Mouse (Mus musculus) olfactory bulb, adult 2 months (tissue): Measurements from ENCODE around the gene Cd27.

Experiments used
- CTCF ChIP-seq: fragments of 200-500 bp; IDR thresholded peaks from 2 replicates; pipeline ENCODE4 v1.5.1; 2012; ENCODE audit warnings: low read depth, mild to moderate bottlenecking, low read length, moderate library complexity; ENCODE audit not compliant: insufficient read depth
- POLR2A ChIP-seq: fragments of 200-500 bp; IDR thresholded peaks from 2 replicates; pipeline ENCODE4 v1.6.1; 2012; ENCODE audit warnings: mild to moderate bottlenecking, low read depth, low read length, moderate library complexity; ENCODE audit not compliant: insufficient read depth

GRCm38 (mm10) chr6:125232516-125232915 is 4.3 kb downstream of the Cd27 start:
- no peak for TF ChIP-seq CTCF
- TF ChIP-seq POLR2A = no peak
